Mouse (Mus musculus) layer of hippocampus, postnatal 10 days (tissue): Measurements from ENCODE around the gene Sars. TPM values are rescaled to one million over a fixed set of nuclear protein-coding genes. Genes with fewer than 3 reads are reported as not detected.

Source experiments
- DNase-seq, 2 experiments: peaks; one replicate each; pipeline ENCODE4 v3.0.0; 2021; ENCODE audit warnings: low spot score in 2 of 2
- total RNA-seq, 2 experiments: library from RNA; stranded (reverse); gene quantifications; 2 replicates each; pipeline ENCODE4 v1.2.3; 2021

The Sars gene
- total RNA-seq, 2 experiments from 2014 or later: 215 TPM

DNA sequence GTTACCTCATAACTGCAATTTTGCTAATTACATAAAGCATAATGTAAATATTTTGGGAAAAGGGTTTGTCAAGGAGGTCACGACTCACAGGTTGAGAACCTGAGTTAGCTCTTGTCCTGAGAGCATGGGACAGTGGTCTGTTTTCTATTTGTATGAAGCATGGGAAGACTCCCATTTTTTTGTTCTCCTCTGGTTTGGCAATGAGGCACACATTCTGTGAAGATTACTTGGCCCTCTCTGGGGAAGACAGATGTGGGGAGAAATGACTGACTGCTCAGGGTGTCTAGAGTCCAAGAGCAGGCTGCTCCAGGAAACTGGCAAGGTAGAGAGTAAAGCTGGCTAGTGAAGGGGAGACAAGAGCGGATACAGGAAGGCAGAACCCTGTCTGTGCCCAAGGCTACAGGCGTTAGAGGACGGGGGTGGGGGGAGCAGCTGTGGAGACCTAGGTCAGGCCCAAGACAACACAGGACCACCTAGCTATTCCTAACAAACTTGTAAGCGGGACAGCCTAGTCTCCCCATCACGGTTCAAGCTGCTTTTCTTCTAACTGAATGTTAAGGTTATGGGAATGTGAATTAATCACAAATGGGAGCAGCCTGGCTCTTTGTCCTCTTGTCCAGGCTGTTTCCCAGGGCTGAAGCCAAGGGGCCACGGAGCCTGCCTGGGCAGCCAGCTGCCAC is 19.9 kb downstream of the Sars start:
- no peak for DNase-seq

DNA sequence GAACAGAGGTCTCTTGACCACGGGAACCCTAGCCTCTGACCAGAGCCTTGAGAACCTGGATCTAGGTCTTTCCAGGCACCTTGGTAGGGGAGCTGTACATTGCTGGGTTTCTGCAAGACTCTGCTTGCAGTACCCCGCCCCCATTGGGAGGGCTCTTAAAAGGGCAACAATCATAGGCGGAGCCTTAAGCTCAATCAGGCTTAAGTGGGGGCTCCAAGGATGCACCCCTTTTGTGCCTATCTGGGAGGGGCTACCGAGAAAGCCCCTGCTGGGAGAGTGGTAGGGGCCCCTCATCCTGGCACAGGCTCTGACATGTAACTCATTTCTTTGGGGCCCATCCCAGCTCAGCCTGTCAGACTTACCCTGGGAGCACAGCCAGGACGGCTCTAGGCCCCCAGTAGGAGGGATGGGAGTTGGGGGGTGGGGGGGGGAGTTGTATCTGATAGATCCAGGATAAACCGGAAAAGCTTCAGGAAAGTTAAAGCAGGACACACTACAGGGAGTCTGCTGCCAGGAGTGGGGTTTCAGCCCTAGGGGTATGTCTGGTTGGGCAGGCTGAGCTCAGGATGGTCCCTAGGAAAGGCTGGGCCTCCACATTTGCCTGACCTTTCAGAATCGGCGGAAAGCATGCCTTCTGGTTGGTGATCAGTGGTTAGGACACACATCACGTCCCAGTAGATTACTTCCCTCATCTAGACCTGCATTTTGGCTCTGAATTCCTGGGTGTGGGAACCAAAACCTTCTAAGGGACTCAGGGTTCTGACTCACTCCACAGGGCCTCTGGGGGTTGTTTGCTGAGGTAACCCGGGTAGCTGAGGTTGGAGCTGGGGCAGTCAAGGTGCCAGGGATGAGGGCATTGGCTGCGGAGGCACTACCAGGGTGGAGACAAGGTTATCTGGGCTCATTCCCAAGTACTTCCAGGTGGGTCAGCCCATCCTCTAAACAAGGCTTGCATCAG is 20.9 kb downstream of the Sars start:
- peak in 1 of 2 experiments; percentile 67 for DNase-seq

DNA sequence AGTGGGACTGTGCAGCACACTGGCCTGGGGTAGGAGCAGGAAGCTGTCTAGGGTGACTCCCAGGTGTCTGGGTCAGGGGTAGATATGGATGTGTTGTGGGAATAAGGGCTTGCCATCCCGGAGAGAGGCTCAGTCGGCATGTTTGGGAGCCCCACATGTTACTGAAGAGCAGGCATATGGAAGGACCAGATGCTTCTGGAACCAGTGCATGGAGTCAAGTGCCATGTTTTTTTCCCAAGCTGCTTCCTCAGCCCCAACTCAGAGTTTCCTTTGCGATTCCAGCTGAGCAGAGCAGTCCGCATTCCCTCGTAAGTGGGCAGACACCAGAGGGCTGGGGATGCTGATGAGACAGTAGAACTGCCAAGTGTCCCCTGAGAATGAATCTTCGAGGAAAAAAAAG is 22.0 kb downstream of the Sars start:
- DNase-seq: no peak

DNA sequence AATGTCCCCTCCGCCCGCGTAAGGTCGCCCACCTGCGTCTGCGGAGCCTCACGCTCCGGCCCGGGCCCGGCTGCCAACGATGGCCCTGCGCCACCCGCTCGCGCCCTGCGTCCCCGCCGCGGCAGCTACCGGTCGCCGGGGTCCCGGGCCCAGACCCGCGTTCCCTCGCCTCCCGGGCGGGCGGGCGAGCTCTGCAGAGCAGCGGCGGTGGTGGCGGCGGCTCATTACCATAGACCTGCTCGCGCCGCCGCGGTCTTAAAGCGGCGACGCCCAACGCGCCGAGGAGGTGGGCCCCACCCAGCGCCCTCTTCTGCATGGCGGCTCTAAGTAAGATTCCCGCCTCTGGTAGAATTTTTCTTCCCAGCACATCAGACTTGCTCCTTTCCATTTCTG is 29.2 kb downstream of the Sars start:
- DNase-seq: peak; percentile 78 to 88

DNA sequence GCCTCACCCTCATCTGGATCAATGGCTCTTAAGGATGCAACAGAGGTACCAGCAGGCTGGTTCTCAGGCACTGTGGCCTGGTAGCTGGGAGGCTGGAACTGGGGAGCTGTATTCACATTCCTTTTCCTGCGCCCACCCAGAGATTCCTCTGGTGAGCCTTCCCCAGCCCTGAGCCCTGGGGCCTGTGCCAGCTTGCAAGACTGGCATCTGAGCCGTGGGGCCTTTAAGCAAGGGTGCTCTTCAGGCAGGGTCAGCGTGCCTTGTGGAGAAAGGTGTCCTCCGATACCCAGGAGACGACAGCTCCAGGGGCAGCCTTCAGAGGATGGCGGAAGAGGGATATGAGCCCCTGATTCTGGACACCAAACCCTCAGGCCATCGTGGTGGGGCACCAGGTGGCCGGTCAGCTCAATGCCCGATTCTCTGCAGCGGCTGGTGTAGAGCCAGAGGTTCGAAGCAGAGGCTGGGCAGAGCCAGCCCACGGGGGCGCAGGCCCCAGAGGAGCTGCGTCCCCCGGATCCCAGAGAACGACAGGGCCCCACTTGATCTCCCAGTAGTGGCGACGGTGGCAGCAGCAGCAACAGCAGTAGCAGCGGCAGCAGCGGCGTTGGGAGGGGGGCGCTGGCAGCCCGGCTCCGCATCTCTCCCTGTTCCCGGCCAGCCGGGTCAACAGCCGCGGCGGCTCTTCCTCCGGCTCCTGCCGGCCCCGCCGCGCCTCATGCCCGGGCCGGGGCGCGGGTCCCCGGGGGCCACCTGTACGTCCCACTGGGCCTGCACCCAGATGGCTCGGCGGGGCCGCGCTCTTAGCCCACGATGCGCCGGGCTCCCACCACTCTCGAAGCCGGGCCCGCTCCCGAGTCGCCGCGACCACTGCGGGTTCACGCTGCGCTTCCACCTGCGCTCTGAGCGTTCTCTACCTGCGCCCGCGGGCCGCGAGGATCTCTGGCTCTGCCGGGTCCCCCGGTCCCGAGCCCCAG is 29.9 kb downstream of the Sars start, which contains the start of gene Celsr2:
Gene Celsr2, minus strand, starts transcription at position 696 of the 974 bp plus-strand sequence.
- DNase-seq: peak; percentile 54 to 63

DNA sequence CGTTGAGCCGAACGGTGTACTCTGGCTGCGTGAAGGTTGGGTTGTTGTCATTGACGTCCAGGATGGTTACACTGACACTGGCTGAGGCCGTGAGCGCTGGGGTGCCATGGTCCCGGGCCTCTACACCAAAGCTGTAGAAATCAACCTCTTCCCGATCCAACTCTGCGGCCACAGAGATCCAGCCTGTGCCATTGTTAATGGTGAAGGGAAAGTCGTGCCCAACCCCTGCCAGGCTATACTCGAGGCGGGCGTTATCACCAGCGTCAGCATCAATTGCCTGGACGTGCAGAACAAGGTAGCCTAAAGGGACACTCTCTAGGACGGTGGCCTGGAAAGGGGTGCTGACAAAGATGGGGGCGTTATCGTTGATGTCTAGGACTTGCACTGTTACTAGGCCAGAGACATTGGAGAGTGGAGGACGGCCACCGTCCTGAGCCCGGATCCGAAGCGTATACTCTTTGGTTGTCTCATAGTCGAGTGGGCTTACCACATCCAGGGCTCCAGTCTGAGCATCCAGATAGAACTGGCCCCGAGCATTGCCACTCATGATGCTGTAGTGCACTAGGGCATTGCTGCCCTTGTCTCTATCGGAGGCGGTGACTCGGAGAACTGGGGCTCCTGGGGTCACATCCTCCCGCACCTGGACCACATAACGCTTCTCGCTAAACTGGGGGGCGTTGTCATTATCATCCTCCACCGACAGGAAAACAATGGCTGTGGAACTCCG is 31.2 kb downstream of the Sars start:
- DNase-seq: no peak

DNA sequence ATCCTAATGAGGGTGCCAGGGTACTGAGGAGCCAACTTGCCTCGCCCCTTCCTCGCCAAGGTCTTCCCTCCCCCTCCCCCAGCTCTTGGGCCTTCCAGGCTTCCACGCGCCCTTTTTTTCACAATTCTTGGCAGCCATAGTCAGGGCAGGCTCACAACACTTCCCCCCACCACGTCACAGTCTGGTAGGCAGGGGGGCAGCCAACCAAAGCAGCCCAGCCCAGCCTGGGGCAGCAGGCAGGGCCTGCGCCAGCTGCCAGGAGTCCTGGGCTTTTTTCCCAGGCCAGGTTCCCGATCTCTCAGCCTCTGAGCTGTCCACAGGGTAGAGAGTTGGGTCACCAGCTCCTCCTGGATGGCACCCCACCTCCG is 33.3 kb downstream of the Sars start:
- peak; percentile 61 to 63 for DNase-seq

DNA sequence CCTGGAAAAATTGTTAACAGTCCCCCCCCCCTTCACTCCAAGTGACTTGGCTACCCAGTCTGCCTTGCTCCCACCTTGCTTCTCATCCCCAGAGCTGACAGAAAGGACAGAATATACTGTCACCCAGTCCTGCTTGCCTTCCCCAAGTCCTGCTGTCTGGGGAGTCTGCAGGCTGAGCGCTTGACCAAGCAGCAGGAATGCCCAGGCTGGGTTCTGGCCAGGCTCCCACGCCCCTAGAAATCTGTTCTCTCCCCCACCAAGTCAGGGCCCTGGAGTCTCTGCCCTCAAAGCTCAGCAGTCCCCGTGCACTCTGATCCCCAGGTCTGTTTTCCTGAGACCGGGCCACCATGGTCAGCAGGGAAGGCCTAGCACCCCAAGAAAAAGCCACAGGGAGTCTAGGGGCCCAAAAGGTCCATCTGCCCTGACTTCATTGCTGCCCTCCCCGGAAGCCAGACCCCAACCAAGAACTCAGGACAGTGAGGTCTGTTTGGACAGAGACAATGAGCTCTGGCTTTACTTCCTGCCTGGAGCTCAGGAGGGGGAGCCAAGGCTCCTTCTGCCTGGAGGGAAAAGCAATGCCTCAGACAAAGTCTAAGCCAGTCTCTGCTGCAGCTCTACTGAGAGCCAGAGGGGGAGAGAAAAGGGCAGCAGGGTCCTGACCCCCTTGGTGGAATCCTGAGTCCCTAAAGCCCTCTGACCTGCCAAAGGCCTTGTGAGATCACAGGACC is 33.8 kb downstream of the Sars start:
- DNase-seq: no peak

DNA sequence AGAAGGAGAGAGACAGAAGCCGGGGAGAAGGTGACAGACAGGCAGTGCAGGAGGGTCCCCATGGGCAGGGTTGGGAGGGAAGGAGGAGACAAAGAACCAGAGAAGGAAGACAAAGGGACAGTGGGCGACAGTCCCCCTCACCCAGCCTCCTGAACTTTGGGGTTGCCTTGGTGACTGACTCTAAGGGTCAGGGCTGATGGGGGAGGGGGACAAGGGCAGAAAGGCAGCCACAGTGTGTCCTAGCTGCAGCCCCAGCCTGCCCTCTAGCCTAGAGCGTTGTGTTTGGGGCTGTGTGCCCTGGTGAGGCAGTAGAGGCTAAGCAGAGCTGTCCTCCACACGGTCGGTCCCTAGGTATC is 34.7 kb downstream of the Sars start:
- no peak for DNase-seq

DNA sequence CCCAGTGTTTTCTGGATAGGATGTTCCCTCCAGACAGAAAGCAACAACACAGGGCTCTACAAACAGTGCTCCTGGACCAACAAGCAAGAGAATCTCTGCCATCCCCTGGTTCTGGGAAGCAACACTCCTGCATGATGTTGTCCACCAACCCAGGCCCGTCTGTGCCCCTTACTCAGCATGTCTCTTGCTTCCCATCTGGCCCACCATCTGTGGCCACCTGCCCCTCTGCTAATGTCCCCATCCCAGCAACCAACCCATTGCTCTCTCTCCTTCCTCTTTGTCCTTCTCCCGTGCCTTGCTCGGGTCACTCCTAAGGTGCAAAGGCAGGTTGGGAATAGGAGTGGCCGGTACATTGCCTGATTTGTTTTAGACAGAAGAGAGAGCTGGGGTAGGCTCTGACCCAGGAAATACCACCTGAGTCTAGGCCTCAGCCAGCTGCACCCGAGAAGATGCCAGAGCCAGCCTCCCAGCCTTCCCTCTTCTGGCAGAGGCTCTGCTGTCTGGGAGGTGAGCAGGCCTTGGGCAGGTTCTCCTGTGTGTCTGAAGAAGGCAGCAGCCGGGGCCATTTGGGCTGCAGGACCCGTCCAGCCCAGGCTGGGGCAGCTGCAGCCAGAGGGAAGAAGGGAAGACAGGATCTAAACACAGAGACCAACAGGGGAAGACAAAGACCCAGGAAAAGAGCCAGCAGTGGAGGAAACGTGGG is 35.2 kb downstream of the Sars start:
- DNase-seq: no peak

DNA sequence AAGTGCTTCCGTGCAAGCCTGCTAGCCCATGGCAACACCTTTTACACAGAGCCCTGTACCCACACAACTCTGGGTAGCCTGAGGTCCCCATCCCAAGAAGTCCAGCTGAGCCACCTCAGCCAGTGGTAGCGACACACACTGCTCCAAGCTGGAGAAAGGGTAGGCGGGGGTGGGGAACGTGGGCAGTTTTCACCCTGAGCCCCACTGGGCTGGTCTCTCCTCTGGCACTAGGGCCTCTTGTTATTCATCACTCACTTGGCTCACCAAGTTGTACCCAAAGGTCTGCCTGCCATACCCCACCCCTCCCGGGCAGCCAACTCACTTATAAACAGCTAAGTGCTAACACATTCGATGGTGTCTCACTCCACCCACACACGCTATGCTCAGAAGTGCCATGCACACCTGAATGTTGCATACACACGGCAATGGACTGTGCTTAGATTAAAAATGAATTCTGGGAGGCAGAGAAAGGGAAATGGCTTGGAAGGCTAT is 36.4 kb downstream of the Sars start:
- no peak for DNase-seq

DNA sequence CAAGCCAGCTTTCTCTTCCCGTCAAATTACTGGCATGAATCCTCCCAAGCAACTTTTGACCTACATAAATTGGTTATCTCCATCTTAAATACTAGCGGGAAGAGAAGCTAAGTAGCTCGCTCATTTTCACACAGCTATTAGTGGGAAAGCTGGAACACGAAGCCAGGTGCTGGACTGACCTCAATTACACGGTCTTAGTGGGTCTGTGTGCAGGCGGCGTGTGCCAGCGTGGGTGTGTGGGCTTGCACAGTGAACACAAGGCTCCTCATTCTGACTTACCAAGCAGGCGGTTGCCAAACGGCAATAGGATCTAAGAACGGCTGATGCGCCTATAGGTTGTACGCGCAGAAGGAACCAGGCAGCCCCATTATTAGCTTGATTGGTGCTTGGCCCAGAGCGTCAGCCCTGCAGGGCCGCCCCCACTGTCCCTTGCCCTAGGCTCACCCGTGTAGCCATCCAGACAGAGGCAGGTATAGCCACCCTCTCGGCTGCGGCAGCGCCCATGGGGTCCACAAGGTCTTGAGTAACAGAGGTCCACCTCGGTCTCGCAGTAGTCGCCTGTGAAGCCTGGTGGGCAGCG is 38.6 kb downstream of the Sars start:
- no peak for DNase-seq

DNA sequence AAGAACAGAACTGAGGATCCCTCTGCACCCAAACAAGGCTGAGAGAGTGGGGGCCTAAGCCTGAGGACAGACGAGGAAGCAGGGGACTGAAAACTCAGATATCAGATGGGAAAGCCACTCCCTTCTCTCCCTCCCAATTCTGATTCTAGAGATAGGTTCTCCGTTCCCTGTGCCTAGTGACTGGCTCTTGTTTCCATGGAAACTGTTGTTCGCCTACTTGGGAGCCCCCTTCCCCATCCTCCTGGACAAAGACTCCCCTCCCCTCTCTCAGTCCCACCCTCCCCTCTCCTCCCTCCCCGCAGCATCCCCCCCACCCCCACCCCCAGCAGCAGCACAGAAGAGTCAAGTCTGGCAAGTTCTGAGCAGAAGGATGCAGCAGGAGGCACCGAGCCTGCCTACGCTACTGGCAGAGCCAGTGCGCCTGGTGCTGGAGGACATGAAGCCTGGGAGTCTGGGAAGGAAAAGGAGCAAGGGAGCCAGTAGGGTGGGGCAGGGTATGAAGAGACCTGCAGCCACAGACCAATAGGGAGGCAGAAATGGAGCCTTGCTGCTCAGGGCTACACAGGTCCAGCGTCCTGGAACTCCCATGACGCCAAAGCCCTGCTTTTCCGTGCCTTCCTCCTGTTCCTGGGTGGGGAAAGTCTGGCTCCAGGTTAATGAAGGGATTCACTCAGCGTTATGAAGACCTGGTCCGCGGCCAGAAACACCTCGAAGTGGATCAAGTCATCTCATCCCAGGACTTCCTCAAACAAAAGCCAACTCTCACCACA is 39.3 kb downstream of the Sars start:
- DNase-seq: peak in 1 of 2 experiments; percentile 58

DNA sequence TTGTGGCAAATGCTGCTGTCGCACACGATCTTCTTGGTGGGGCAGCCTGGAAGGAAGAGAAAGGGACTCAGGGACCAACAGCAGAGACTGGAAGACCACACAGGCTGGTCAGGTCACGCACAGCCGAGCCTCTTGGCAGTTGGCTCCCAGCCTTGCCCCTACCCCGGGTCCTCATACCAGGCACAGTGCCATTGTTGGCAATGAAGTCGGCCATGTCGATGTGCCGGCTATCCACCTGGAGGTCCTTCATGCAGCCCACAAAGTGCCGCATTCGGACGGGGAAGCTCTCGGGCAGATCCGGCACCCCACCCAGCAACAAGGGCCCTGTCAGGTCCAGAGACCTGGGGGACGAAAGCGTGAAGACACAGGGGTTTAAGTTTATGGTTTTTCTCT is 42.5 kb downstream of the Sars start:
- no peak for DNase-seq

DNA sequence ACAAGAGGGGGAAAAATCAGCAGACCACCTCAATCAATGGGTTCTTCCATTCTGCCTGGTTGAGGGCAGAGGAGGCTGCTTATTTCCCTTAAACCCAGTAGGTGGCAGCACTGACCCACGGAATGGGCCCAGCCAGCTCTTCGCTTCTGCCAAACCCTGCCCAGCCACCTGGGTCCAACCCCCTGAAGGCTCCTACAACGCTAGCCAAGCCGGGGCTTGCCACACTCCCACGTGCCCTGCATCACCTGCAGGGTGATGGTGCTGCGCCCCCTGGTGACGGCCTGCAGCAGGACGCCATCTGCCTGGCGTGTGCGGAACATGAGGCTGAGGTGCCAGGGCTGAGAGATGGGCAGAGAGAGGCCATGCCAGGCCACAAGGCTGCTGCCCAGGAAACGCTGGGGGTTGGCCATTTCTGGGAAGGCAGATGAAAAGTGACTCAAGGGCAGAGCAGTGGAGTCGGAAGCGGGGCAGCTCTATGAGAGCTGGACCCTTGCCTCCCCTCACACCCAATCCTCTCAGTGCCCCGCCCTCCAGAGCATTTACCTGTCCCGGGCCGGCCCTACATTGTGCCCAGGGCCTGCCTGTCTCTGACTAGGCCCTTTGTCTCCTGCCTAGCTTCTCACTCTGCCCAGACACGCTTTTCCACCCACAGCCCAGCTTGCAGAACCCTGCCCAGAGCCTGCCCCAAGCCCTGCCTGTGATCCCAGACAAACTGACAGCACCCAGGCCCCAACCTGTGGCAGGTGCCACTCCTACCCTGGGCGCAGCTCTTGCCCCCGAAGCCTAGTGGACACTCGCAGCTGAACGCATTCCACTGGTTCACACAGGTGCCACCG is 43.1 kb downstream of the Sars start:
- DNase-seq: peak; percentile 90

DNA sequence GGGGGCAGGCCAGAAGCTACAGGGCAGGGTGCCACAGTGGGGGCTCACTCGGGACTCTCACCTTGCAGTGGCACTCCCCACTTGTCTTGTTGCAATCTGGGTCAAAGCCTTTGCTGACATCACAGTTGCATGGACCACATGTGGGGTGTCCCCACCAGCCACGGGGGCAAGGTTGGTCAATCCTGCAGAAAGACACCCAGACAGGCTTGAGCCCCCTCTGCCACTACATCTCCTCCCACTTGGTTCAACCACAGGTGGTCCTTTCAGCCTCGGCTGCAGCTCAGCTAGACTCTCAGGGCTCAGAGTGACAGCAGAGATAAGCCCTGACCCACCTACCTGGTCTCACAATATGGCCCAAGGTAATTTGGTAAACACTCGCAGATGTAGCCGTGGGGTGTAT is 44.6 kb downstream of the Sars start:
- peak in 1 of 2 experiments; percentile 11 for DNase-seq

DNA sequence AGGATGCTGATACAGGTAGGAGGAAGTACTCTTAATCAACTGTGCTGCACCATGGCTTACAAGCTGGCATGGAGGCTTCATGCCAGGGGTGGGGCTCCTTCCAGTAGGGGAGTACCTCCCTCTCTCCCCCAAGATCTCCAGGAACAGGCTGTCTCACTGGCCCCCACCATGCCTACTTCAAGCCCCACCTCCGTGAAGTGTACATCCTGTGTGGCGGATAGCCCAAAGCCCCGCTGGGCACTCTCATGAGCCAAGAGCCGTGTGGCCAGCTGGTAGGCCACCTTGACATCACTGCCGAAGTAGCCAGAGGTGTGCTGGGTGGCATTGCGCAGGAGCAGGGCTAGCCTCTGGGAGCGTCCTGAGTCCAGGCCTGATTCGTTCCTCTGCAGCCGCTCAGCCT is 46.7 kb downstream of the Sars start:
- no peak for DNase-seq
